Mouse (Mus musculus): ENCODE measurements around the gene Lsm14b.

Gene Lsm14b

DNA sequence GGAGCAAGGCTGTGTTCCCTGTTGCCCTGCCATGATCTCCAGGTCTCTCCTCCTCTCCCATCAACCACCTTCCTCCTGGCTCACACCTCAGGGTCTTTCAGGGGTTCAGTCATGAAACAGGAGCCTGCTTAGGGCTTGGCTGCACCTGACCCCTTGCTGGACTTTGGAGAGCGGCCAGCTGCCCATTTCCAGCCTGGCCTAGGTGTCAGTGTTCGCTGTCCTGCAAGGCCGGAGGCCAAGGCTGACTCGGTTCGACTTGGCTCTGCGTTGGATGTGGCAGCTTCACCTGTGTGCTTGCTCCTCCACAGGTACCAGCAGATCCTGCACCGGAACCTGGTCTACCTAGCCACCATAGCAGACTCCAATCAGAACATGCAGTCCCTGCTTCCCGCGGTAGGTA, 28.2 kb downstream of the Lsm14b start:
- DNase-seq (ENCODE audit: low read depth, low spot score), result no peak

DNA sequence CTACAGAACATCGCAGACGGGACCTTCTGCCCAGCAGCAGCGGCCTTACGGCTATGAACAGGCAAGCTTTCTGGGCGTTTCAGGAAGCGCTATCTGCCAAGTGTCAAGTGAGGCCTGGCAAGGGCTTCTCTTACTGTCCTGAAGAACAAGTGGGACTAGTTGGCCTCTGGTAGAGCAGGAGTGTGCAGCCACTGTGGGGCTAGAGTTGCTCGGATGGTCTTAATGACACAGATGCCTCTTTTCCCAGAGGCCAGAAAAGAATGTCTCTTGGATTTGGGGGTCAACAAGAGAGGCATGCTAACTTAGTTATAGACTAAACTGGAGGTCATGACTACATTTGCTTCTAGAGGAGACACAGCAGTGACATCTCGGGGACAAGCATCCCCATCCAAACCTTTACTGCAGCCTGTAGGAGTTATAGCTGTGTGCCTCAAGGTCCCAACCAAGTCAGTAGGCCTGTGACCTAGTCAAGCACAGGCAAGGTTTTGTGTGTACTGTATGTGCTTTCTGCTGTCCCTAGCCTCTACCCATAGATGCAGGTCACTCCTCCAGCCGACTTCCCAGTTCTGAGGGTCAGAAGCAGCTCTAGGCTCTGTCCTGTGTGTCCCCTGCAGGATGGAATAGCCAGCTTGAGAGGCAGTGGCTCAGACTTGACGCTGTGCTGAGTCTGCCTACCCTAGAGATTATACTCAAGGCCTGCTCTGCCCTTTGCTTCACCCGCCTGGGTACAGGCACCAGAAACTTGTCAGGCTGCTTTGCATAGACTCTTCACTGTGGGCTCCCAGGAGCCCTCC, 38.7 kb downstream of the Lsm14b start:
- DNase-seq (ENCODE audit: low read depth, low spot score), result no peak

DNA sequence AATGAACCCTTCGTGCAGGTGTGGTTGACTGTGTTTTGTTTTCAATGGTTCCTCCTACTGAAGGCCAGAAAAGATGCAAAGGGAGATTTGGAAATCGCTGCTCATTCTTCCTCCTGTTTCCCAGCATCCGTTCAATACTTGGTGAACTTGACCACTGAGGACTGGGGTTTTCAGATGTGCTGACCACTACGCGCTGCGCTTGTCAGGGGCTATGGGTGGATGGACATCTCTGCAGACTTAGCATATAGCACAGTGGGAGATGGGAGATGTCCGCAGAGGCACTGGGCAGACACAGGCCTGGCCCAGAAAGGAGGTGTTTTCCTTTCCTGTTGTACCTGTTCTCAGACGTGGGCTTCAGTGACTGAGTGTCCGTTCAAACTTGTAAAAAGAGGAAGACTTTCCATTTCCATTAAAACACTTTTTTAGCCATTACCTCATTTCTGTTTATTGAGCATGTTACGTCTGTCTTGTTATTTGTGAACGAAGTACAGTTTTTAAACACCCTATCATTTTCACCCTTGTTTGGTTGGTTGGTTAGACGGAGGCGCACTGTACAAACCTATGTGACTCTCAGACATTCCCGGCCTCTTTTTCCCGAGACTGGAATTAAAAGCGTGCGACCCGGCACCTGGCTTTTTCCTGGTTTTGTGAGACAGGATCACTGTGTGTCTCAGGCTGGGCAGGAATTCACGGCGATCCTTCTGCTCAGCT, 45.1 kb downstream of the Lsm14b start:
- no peak for DNase-seq (ENCODE audit: low read depth, low spot score)

DNA sequence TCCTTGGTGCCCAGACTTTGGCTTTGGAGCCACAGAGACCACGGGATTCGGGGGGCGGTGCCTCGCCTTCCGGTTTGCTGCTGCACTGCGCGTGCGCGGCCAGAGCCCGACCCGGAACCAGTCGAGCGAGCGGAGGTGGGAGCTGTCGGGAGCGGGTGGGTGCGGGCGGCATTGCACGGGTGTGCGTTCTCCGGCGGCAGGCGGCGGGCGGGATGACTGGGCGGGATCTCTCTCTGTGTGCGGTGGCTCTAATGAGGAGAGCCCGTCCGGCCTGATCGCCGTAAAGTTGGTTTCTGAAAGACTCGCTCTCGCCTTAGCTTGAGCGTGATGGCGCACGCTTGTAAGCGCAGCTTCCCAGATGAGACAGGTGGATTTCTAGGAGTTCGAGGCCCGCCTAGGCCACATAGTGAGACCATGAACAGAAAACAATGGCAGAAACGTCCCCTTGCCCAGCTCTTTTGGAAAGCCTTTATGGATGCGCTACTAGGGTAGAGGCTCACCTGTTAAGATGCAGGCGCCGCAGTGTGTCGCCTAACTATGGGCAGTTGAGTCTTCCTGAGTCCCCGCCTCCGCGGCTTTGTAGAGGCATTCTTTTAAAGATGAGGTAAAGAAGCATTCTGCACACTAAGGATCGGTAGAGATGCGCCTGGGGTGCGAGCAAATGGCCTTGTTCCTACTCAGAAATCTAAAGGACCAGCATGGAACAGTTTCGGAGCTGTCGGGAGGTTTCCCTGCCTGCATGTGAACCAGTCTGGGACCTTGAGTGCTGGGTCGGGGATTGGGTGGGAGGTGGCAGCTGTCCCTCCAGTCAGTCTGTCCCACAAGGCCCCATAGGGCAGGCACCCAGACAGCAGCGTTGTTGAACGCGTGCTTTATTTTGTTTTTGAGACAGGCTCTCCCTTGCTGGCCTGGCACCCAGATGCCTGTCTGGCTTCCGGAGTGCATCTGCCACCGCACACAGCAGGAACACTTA, 46.0 kb downstream of the Lsm14b start, which contains the start of gene Mtg2:
Mtg2 (plus strand) TSS at position 108 of the 973 bp plus-strand sequence.
- DNase-seq (ENCODE audit: low read depth, low spot score), result peak; percentile 93

DNA sequence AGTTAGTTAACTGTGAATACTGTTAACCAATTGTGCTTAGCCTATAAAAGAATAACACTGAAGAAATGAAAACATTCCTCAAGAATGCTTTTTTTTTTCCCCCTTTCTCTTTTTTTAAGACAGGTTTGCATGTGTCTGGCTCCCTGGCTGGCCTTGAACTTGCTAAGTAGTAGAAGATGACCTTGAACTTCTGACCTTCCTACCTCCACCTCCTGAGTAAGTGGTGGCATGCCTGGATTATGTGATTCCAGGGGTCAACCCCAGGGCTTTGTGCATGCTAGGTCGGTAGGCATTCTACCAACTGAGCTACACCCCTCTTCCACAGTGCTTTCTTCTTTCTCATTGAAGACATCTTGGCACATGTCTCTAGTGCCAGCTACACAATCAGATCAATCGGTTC, 46.9 kb downstream of the Lsm14b start:
- peak; percentile 68 for DNase-seq (ENCODE audit: low read depth, low spot score)

DNA sequence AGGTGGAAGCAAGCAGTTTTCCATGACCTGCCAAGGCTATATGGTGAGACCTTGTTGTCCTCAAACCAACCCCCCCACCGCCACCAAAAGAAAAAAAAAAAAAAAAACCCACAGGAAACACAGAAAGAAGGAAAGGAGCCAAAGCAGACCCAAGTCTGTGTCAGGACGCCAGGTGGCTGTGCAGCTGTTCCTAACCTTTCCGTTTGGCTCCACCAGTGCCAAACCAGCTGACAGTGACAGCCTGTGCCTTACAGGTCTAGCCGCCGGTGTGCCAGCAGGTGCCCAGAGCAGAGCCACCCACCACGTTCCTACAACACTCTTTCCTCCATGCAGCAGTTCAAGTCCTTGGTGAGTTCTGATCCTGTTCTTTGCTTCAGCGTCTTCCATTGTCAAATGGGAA, 48.1 kb downstream of the Lsm14b start:
- DNase-seq (ENCODE audit: low read depth, low spot score), result no peak

DNA sequence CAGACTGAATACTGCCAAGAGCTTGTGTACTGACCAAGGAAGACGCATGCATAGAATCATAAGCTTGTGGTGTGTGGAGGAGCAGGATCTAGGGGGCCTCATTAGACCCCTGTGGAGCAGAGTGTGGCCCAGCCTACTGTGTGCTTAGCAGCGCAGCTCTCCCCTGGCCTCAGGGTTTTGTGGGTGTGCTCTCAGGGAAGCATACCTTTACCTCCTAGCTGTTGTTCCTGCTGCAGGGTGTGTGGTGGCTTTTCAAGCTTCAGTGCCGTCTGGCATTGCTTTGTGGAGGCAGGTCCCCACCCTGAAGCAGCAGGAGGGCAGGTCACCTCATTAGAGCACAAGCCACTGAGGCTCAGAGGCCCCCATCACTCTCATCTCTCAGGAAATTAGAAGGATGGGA, 52.8 kb downstream of the Lsm14b start:
- no peak for DNase-seq (ENCODE audit: low read depth, low spot score)

DNA sequence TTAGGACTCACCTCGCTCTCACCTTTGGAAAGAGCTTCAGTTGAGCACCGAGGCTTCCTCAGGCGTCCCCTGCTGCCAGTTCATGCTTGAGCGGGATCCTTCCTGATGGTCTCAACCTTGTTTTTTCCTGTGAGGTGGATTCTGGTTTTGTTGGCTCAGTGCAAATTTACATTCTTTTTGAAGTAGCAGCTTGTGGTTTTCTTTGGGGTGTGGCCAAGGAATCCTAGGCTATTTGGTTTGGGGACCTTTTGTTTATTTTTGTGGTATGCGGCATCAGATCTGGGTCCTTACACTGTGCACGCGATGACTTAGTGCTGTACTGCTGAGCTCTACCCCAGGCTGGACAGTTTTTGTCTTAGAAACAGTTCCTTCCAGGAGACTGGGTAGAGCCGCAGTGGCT, 55.9 kb downstream of the Lsm14b start:
- DNase-seq (ENCODE audit: low read depth, low spot score), result peak; percentile 68

DNA sequence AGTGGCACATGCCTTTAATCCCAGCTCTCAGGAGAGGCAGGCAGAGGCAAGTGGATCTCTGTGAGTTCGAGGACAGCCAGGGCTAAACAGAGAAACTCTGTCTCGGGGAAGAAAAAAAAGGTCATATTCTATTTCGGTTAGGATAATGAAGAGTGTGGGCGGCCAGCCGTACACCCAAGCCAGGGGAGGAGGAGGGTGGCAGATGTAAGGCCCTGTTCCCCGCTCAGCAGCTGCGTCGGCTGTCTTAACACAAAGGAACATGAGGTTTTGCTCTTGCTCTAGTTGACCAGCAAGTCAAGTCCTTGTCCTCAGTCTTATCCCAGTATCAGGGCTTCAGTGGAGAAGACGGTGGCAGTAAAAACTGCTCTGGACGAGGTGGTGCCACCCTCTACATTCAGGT, 58.3 kb downstream of the Lsm14b start:
- DNase-seq (ENCODE audit: low read depth, low spot score), result no peak

DNA sequence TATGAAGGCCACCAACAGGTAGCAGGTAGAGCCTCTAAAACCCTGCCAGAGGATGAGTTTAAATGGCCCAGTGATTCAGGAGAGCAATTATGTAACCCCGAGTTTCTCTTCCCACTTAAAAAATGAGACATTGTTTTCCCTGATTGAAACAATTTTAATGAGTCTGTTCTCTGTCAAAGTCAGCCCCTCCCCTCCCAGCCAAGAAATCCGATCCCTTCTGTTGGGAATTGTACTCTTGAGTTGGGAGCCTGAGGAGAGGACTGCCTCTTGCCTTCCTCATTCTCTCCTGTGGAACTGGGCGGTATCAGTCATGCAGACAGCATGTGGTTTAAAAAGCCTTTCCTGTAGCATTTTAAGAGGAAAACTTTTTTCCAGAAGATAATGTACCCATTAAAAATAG, 59.8 kb downstream of the Lsm14b start:
- DNase-seq (ENCODE audit: low read depth, low spot score), result no peak
